Mouse (Mus musculus) lung, adult 2 months (tissue): Measurements from ENCODE around the gene Hsf2bp.

Source experiments
- CTCF ChIP-seq: fragments of 200-500 bp; IDR thresholded peaks from 2 replicates; pipeline ENCODE4 v1.5.1; 2011; ENCODE audit warnings: mild to moderate bottlenecking, low read length, control low read depth; ENCODE audit not compliant: insufficient read depth
- POLR2A ChIP-seq: fragments of 200-500 bp; IDR thresholded peaks from 2 replicates; pipeline ENCODE4 v1.6.1; 2011; ENCODE audit warnings: low read depth, mild to moderate bottlenecking, control low read depth, low read length, borderline replicate concordance; ENCODE audit errors: extremely low read depth

- TF ChIP-seq POLR2A, result no peak
- no peak for TF ChIP-seq CTCF
Observed at GRCm38 (mm10) chr17:31989035-31989434, 47.1 kb downstream of the Hsf2bp start.
